Mouse (Mus musculus): ENCODE data around the gene Arhgef10l.

GRCm38 (mm10) chr4:140497169-140497568 lies 168.6 kb downstream of the Arhgef10l start:
- TF ChIP-seq POLR2A (IDR thresholded peaks at IDR 0.05; ENCODE audit: control insufficient read depth, extremely low read depth, insufficient read depth, low read length, poor library complexity), result no peak
- no peak for TF ChIP-seq CTCF (IDR thresholded peaks at IDR 0.05; ENCODE audit: borderline replicate concordance, control insufficient read depth, extremely low read depth, insufficient read depth, low read length, poor library complexity)

Measured in thymus, adult 2 months (tissue).